Mouse (Mus musculus): ENCODE measurements at regions not wholly inside any gene's neighbourhood (a gene's known extent, or its start where the extent isn't known, plus 50 kb on each side); places are given as distances from the start of the nearest gene placed in this dataset.

DNA sequence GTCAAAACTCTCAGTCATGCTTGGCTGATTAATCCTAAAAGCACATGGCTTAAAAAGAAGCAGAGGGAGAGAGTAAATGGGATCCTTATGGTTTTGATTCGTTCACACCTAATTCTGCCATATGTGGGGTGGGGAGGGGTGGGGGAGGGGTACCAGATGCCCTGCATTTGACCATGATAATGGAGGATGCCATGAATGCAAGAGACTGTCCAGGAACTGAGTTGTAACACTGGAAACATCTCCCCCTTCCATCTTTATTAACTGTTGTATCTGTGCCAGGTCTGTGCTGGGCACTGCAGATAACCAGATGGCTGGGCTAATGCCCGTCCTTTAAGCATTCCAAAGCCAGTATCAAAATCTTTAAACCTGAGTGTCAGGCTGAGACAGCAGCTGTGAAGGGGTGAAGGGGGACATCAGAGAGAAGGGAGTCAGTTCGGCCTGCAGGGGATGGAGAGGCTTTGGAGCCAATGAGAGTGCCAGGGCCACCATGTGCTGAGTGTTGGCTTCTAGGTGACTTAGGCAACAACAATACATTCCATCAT lies 169.0 kb upstream of the Usp24 start:
- no peak overlapping the region for H3K27ac ChIP-seq
- WGBS, result 50% methylated on average over 3 of the region's 3 CpGs
- ATAC-seq (ENCODE audit: insufficient number of reproducible peaks, insufficient read depth, low FRiP score, low TSS enrichment, low read depth), result no peak

DNA sequence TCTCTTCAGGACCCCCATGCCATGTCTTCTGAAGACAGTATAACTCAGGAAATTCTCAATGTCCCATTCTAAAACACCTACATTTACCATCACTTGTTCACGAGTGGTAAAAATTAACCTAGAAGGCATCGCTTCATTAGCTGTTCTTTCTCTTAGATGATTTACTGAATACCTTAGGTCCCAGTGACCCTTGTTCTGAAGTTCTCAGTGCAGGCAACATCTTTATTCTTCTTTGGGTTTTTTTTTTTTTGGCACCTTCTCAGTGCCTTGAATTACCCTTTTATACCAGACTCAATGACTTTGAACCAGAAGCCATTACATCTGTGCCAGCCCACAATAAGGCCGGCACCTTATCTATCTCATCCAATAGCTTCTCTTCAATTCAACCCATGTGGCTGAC lies 167.1 kb upstream of the Usp24 start:
- Histone ChIP-seq H3K4me1 (replicated peaks) (peaks cover 23% of the 10 kb centered on the region), H3K4me2 (no peak overlapping the region), H3K9me3 (peaks cover 12% of the 10 kb centered on the region), H3K36me3 (no peaks in the 10 kb centered on the region), H3K27me3 (0 out of 2 replicates have a peak, but pooled peaks cover 5% of the 10 kb centered on the region), H3K4me3 (replicated peaks) (no peak overlapping the region), H3K27ac (no peak overlapping the region), H3K9ac (replicated peaks) (no peak overlapping the region)
- WGBS, result 89% methylated on average over 3 of the region's 3 CpGs
- ATAC-seq (ENCODE audit: insufficient number of reproducible peaks, insufficient read depth, low FRiP score, low TSS enrichment, low read depth), result no peak

More for the DNA sequence above, 169.0 kb upstream of the Usp24 start:
- Histone ChIP-seq H3K36me3 (no peaks in the 10 kb centered on the region), H3K4me2 (no peak overlapping the region), H3K27me3 (0 out of 2 replicates have a peak, but pooled peaks cover 5% of the 10 kb centered on the region), H3K4me1 (replicated peaks) (peaks cover 23% of the 10 kb centered on the region), H3K4me3 (replicated peaks) (no peak overlapping the region), H3K9ac (replicated peaks) (no peak overlapping the region), H3K9me3 (no peaks in the 10 kb centered on the region)

DNA sequence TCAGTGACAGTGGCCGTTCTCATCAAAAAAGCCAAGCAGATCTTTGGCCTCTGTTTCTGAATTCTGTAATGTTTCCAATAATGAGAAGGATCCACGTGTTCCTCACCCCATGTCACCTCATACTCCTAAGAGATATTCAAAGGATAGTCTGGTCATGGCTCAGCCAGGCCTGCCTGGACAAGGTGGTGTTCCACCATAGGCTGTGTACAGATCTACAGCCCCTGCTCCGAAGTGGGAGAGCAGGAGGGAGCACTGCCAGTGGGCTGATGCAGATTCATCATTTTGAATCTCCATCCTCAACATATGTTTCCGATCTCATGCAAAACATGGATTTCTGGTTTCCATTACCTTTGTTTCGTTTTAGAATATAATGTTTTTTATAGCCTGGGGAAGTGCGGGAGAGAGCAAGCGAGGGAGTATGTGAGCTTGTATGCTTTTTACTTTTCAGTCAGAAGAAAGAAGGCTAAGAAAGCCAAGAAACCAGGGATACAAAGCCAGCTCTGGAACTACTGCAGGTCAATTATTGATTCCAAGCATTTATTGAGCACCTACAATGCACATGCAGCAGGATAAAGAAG lies 166.5 kb upstream of the Usp24 start:
- ATAC-seq (ENCODE audit: insufficient number of reproducible peaks, insufficient read depth, low FRiP score, low TSS enrichment, low read depth), result no peak
- Histone ChIP-seq H3K4me2 (no peak overlapping the region), H3K27ac (peak overlapping the region; percentile 72), H3K4me3 (replicated peaks) (no peak overlapping the region), H3K9me3 (peaks cover 12% of the 10 kb centered on the region), H3K9ac (replicated peaks) (no peak overlapping the region), H3K27me3 (0 out of 2 replicates have a peak, but pooled peaks cover 5% of the 10 kb centered on the region), H3K36me3 (no peaks in the 10 kb centered on the region), H3K4me1 (replicated peaks) (peaks cover 23% of the 10 kb centered on the region)
- 53% methylated on average over 7 of the region's 7 CpGs for WGBS

DNA sequence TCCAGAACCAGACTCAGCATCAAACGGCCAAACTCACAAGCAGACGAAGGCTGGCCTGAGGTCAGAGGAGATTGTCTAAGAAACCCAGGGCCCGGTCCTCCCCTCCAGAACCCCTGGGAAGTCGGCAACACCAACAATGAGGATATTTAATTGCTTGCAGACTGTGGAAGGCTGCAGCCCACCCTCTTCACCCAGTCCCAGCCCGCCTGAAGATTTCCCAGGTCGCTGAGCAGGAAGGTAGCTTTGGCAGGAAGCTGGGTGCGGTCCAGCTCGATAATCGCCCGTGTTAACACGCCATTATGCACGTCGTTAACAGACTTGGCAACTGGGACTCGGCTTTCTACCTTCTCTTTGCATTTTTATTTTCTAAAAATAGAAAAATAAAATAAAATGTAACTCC lies 165.2 kb upstream of the Usp24 start:
- H3K4me1 ChIP-seq (replicated peaks), result peaks cover 23% of the 10 kb centered on the region
- H3K27ac ChIP-seq, result peak overlapping the region; percentile 72; the same call in 1 of the 2 replicates
- peaks cover 16% of the 10 kb centered on the region for H3K9me3 ChIP-seq
- no peaks in the 10 kb centered on the region for H3K36me3 ChIP-seq
- H3K27me3 ChIP-seq, result 0 out of 2 replicates have a peak, but pooled peaks cover 5% of the 10 kb centered on the region
- no peak overlapping the region for H3K4me3 ChIP-seq (replicated peaks)
- no peak overlapping the region for H3K9ac ChIP-seq (replicated peaks)
- WGBS, result 29% methylated on average over 14 of the region's 14 CpGs
- H3K4me2 ChIP-seq, result no peak overlapping the region
- ATAC-seq (ENCODE audit: insufficient number of reproducible peaks, insufficient read depth, low FRiP score, low TSS enrichment, low read depth), result no peak

DNA sequence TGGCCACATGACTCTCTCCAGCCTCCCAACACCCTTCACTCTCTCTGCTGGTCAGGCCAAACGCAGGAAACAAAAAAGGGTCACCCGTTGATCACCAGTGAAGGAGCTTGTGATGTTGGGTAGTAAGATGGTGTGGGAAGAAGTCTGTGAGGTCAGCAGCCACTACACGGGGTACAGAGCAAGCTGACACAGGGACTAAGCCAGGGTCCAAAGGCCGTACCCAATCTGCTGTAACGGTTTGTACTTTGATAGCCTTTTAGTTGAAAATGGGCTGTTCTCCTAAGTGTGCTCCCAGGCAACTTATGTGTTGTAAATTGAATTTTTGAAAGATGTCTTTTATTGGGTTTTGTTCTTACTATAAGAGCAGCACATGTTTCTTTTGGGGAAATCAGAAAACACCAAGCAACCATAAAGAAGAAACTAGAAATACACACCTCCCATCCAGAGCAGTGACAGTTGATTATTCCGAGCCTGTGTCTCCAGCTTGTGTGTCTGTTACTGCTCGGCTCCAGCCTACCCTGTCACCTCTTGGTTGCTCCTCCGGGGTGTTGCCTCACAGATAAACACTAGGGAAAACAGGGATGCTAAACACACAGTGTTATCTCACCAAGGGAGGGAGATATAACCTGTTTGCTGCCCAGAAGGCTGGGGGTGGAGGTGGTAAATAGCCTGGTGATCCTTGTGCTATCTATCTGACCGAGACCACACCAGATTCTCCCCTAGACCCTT lies 158.4 kb upstream of the Usp24 start:
- peaks cover 3% of the 10 kb centered on the region; the same call in 1 of the 2 replicates for H3K4me1 ChIP-seq (replicated peaks)
- WGBS, result 80% methylated on average over 9 of the region's 9 CpGs
- no peak overlapping the region for H3K4me3 ChIP-seq (replicated peaks)
- H3K9me3 ChIP-seq, result peaks cover 11% of the 10 kb centered on the region
- no peak overlapping the region for H3K9ac ChIP-seq (replicated peaks)
- no peak overlapping the region for H3K4me2 ChIP-seq
- ATAC-seq (ENCODE audit: insufficient number of reproducible peaks, insufficient read depth, low FRiP score, low TSS enrichment, low read depth), result no peak
- 0 out of 2 replicates have a peak, but pooled peaks cover 8% of the 10 kb centered on the region for H3K27me3 ChIP-seq
- no peaks in the 10 kb centered on the region for H3K36me3 ChIP-seq
- no peak overlapping the region for H3K27ac ChIP-seq

DNA sequence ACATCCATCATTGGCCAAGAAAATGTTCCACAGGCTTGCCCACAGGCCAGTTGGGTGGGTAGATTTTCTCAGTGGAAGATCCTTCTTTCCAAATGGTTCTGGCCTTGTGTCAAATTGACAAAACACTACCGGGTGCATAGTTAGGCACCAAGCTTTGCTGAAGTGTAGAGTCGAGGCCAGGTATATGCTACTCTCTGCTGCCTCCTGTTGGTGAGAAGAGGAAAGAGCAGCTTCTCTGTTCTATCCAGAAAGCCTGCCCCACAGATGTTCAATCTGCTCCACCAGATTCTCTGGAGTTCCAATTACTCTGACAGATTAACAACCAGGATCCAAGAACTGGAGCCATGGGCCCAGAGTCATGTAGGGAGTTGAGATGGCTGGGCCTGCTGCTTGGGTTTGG lies 154.4 kb upstream of the Usp24 start:
- no peak overlapping the region for H3K4me3 ChIP-seq (replicated peaks)
- H3K27me3 ChIP-seq, result 0 out of 2 replicates have a peak, but pooled peaks cover 4% of the 10 kb centered on the region
- no peak for ATAC-seq (ENCODE audit: insufficient number of reproducible peaks, insufficient read depth, low FRiP score, low TSS enrichment, low read depth)
- WGBS, result 44% methylated on average over 2 of the region's 2 CpGs
- no peak overlapping the region for H3K27ac ChIP-seq
- H3K4me2 ChIP-seq, result no peak overlapping the region
- H3K4me1 ChIP-seq (replicated peaks), result peaks cover 3% of the 10 kb centered on the region; the same call in 1 of the 2 replicates
- peaks cover 6% of the 10 kb centered on the region; the same call in 1 of the 2 replicates for H3K9me3 ChIP-seq
- H3K9ac ChIP-seq (replicated peaks), result no peak overlapping the region
- no peaks in the 10 kb centered on the region for H3K36me3 ChIP-seq

DNA sequence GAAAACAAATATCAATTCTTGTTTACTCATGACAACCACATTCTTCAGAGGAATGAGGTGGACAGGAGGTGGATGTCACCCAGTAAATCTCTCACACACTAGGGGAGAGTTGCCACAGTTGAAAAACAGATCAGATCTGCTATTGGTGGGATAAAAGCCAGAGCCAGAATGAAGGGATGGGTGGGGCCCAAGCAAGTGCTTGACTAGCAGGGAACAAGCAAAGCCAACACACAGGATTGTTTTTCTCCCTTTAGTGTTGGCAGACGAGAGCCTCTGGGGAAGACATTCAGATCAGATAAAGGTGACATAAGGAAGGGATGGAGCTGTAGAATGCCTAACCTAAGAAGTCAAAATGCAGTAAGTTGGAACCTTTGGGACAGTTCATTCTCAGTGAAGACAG lies 153.5 kb upstream of the Usp24 start:
- no peak overlapping the region for H3K4me3 ChIP-seq (replicated peaks)
- peaks cover 6% of the 10 kb centered on the region; the same call in 1 of the 2 replicates for H3K9me3 ChIP-seq
- peaks cover 5% of the 10 kb centered on the region for H3K4me1 ChIP-seq (replicated peaks)
- no peaks in the 10 kb centered on the region for H3K36me3 ChIP-seq
- H3K4me2 ChIP-seq, result no peak overlapping the region
- H3K27me3 ChIP-seq, result 0 out of 2 replicates have a peak, but pooled peaks cover 4% of the 10 kb centered on the region
- no peak for ATAC-seq (ENCODE audit: insufficient number of reproducible peaks, insufficient read depth, low FRiP score, low TSS enrichment, low read depth)
- H3K27ac ChIP-seq, result no peak overlapping the region
- H3K9ac ChIP-seq (replicated peaks), result no peak overlapping the region
- WGBS, result 81% methylated on average over 1 of the region's 1 CpGs

DNA sequence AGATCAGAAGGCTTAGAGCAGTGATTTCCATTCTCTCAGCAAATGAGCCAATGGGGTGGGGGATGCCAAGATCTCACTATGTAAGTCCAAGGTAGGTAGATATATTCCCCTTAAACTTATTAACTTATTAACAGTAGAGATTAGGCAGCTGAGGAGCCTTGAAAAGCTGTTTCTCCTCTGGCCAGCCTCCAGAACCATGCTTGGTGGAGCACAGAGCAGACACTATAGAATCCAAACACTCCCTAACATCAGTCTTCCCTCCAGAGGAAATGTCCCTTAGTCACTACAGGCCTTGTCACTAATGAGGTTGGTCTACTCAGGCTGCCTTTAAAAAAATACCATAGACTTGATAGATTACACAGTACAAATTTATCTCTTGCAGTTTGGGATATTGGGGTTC lies 152.8 kb upstream of the Usp24 start:
- H3K36me3 ChIP-seq, result no peaks in the 10 kb centered on the region
- peaks cover 6% of the 10 kb centered on the region; the same call in 1 of the 2 replicates for H3K9me3 ChIP-seq
- no peak overlapping the region for H3K27ac ChIP-seq
- peaks cover 12% of the 10 kb centered on the region for H3K4me1 ChIP-seq (replicated peaks)
- H3K4me2 ChIP-seq, result no peak overlapping the region
- ATAC-seq (ENCODE audit: insufficient number of reproducible peaks, insufficient read depth, low FRiP score, low TSS enrichment, low read depth), result no peak
- H3K9ac ChIP-seq (replicated peaks), result no peak overlapping the region
- H3K4me3 ChIP-seq (replicated peaks), result no peak overlapping the region
- 0 out of 2 replicates have a peak, but pooled peaks cover 4% of the 10 kb centered on the region for H3K27me3 ChIP-seq

DNA sequence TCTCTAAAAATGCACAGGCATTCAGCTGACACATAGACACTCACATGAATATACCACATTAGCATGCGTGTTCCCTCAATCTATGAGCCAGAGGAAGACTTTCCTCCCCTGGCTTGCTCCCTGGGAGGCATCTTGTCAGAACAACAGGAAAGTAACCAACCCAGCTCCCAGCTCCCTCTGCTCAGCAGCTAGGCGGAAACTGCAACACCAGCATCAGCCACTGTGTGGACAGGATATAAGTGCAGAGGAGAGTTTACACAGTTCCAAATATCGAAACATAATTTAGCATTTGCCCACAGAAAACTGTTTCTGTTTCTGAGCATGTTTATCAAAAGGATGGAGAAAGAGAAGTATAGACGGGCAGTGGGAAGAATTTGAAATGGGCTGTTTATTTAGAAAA lies 148.3 kb upstream of the Usp24 start:
- H3K27ac ChIP-seq, result peak overlapping the region; percentile 69
- no peak overlapping the region for H3K4me3 ChIP-seq (replicated peaks)
- WGBS, result 71% methylated on average over 4 of the region's 4 CpGs

DNA sequence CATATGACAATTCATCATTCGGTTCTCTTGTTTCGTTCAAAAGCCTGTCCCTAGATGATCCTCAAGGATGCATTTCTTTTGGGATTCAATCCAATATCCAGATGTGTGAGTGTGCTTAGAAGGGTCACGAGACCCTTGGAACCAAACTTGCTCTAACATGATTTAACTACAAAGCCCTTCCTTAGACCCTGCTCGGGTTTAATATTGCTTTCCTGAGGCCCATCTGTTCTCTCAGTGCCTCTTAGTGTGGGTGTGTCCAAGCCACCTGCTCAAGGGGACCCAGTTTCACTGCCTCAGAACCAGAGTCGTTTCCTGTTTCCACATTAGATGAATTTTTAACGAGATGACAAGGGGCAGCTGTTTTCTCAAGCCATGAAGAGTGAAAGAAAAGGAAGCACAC lies 147.3 kb upstream of the Usp24 start:
- H3K27ac ChIP-seq, result 0 out of 2 replicates have a peak overlapping the region, but pooled peaks have one; percentile 69
- peak; percentile 52; the same call in 1 of the 2 replicates for ATAC-seq (ENCODE audit: insufficient number of reproducible peaks, insufficient read depth, low FRiP score, low TSS enrichment, low read depth)

More for the DNA sequence above, 148.3 kb upstream of the Usp24 start:
- no peak for ATAC-seq (ENCODE audit: insufficient number of reproducible peaks, insufficient read depth, low FRiP score, low TSS enrichment, low read depth)
- Histone ChIP-seq H3K9me3 (peaks cover 8% of the 10 kb centered on the region; the same call in 1 of the 2 replicates), H3K4me1 (replicated peaks) (peaks cover 19% of the 10 kb centered on the region), H3K4me2 (no peak overlapping the region), H3K27me3 (no peaks in the 10 kb centered on the region), H3K9ac (replicated peaks) (no peak overlapping the region), H3K36me3 (no peaks in the 10 kb centered on the region)

DNA sequence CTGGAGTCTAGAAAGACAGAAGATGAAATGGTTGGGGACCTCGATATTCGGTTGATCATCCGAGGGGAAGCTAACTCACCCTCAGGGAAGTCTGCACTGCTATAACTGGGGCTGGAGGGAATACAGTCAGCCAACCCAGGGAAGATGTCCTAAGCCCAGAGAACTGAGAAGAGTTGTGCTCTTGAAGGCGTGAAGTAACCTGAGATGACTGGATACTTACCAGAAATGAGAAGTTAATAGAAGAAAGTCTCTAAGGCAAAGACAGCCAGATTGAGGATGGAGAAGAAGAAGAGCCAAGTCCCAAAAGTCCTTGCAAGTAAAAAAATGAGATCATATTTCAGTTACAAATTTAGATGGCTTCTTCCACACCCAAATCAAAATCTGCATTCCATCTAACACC lies 146.5 kb upstream of the Usp24 start:
- Histone ChIP-seq H3K27ac (no peak overlapping the region), H3K9ac (replicated peaks) (no peak overlapping the region), H3K4me2 (no peak overlapping the region), H3K4me3 (replicated peaks) (no peak overlapping the region), H3K9me3 (peaks cover 8% of the 10 kb centered on the region; the same call in 1 of the 2 replicates), H3K36me3 (no peaks in the 10 kb centered on the region), H3K4me1 (replicated peaks) (peaks cover 19% of the 10 kb centered on the region), H3K27me3 (no peaks in the 10 kb centered on the region)
- WGBS, result 93% methylated on average over 4 of the region's 4 CpGs
- no peak for ATAC-seq (ENCODE audit: insufficient number of reproducible peaks, insufficient read depth, low FRiP score, low TSS enrichment, low read depth)

More for the DNA sequence above, 147.3 kb upstream of the Usp24 start:
- 14% methylated on average over 6 of the region's 6 CpGs for WGBS
- H3K4me3 ChIP-seq (replicated peaks), result no peak overlapping the region
- peaks cover 19% of the 10 kb centered on the region for H3K4me1 ChIP-seq (replicated peaks)
- no peak overlapping the region for H3K4me2 ChIP-seq
- peaks cover 8% of the 10 kb centered on the region; the same call in 1 of the 2 replicates for H3K9me3 ChIP-seq
- no peak overlapping the region for H3K9ac ChIP-seq (replicated peaks)
- H3K36me3 ChIP-seq, result no peaks in the 10 kb centered on the region
- no peaks in the 10 kb centered on the region for H3K27me3 ChIP-seq

Measured in limb, embryonic 12.5 days (tissue).